Mouse (Mus musculus): ENCODE measurements around the gene Lrp5.
"Not testable (repeated sequence)": the region's sequence is repeated elsewhere in the genome, so short reads cannot be mapped to it uniquely, and the experiment has no call there.

Lrp5 gene

DNA sequence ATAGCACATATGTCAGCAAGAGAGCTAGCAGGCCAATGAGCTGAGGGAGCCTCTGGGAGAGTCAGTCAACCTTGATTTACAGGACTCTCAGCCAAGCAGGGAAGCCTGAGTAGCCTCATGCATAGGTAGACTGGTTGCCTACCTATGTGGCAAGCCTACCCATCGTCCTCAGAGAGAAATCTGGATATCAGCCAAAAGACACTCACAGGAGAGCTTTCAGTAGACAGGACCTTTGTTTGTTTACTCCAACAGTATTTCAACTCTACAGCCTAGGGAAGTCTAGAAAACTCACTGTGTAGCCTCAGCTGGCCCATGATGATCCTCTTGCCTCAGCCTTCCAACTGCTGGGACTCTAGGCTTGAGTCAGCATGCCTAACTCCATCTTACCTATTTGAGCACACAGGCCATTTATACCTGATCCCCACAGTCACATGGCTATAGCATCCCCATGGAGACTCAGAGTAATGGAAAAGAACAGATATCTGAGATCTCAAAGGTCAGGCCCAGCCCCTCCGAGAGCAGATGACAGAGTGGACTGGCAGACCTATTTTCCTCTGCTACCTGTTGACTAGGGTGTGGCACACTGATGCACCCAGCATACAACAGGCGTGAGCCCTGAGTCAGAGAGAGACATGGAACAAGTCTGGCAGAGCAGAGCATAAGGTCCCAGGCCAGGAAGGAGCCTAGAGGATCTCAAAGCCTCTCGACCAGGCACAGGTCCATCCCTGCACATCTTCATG, 73.7 kb downstream of the Lrp5 start:
- no peak for DNase-seq (ENCODE audit: inconsistent ontology term)

DNA sequence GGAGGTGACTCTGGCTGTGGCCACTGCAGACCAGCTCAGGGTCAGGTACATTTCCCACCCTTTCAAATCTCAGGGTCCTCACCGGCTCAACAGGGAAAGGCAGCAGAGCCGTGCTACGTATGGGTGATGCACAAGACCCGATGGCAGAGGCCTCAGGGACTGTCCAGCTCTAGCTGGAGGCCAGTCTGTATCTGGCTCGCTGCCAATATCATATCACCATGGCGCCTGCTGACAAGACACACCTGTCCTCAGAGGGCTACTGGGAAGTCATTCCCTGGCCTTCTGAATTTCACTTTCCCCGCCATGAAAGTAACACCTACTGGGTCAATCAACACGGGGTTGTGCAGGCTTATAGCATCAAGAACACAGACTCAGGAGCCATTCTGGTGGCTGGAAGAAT, 74.6 kb downstream of the Lrp5 start:
- no peak for DNase-seq (ENCODE audit: inconsistent ontology term)

DNA sequence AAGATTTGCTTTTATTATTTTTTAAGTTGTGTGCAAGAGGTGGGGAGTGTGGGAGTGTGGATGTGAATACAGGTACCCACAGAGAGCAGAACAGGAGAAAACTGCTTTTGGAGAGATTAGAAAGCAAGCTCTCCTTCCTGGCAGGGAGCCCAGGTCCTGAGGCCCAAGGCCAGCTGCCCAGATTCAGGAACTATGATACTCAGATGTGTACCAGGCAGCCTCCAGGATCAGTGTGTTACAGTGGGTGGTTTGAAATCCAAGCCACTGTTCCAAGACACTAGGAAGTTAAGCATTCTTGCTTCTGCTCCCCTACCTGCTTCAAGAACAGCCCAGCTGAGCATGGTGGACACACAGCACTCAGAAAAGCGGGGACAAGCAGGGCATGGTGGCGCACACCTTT, 75.5 kb downstream of the Lrp5 start:
- peak; percentile 40 for DNase-seq (ENCODE audit: inconsistent ontology term)

DNA sequence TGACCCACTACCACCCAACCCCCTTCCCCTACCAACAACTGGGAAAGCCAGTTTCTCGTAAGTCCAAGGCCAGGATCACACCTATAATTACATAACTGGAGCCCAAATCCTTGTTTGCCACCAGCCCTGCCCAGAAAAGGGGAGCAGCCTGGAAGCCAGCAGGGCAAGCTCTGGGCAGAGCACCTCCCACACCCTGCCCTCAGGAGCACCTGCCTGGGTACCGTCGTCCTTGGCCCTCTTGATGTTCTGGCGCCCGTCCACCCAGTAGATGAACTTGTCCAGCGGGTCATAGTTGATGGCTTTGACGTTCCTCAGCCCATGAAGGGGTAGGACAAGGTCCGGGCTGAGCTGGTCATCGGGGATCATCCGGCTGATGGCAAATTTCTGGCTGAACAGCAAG, 76.5 kb downstream of the Lrp5 start:
- no peak for DNase-seq (ENCODE audit: inconsistent ontology term)

DNA sequence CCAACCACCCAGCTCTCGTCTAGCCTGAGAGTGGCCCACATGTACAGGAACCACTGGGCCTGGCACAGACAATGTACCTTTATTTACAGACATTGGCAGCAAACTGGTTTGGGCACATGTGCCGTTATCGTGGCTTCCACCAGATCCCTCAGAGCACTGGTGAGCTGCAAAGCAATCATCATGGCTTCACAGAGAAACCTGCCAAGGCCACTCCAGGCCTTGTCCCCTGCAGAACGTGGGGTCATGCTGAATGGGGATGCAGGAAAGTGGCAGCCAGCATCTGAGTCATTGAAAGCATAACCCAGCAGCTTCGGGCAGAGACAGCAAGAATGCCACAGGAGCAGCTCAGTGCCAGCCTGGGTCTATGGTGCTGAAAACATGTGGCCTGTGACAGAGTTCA, 92.0 kb downstream of the Lrp5 start:
- DNase-seq (ENCODE audit: inconsistent ontology term): no peak

DNA sequence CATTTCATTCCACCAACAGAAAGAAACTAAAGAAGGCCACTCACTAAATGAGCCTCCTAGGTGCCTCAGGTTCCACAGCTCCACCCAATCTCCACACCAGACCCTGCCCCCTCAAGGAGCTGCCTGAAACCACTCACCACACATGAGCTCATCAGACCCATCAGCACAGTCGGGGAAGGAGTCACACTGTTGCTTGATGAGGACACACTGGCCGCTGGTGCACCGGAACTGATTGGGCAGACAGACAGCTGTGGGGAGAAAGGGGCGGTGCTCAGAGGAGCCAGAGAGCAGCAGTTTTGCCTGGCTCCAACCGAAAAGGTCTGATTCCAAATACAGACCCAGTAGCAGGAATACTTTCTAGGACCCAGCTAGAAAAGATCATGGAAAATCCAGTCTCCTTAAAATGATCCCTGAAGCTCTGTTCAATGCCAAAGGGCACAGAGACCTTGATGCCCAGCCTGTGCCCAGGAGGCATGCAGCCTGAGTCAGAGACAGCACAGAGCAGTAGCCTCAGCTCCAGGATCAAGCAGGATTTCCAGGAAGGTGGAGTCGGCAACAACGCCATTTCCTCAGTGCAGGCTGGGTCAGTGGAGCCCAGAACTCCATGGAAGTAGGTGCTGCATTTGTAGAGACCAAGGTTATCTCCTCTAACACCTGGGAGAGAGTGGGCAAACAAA, 92.8 kb downstream of the Lrp5 start:
- DNase-seq (ENCODE audit: inconsistent ontology term): no peak

DNA sequence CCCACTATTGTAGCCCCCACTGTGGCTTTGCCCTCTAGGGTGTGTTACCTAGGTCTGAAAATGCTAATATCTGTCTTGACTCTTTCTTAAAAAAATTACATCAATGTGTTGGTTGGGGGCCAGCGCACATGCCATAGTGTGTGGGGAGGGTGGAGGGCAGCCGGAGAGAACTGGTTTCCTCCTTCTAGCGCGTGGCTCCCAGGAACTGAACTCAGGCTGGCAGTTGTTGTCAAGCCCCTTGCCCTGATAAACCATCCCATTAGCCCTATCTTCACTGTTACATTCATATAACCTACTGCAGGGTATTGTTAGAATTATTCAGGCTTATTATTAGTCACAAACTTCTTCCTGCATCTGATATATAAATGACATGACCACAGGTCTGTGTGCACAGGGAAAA, 96.4 kb downstream of the Lrp5 start:
- DNase-seq (ENCODE audit: inconsistent ontology term): no peak

DNA sequence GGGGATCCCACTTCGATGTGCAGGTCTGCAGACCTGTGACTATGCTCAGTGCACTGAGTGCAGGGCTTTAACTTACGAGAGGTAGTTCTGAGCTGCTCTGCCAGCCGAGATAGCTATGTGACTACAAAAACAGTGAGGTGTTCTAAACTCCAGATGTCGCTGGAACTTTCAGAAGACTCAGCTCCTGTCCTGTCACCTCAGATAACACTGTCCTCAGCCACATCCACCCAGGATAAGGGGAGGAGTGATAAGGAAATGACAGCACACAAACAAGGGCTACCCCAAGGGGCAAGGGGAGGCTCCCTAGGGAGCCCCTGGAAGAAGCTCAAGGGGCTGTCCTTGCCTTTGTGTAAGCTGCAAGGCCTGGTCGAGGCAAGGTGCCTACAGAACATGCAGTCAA, 96.8 kb downstream of the Lrp5 start:
- DNase-seq (ENCODE audit: inconsistent ontology term): no peak

DNA sequence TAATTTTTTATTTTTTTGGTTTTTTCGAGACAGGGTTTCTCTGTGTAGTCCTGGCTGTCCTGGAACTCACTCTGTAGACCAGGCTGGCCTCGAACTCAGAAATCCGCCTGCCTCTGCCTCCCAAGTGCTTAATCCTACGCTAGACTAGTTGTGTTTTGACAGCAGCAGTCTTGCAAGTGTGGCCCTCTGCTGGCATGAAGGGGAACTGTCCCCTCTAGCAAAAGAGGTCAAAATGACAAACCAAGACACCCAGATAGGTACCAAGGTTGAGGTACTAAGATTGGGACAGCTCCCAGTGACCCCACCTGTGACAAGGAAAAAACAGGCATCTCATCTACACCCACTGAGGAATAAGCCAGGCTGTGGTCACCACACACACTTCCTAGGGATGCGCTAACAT, 98.6 kb downstream of the Lrp5 start:
- DNase-seq (ENCODE audit: inconsistent ontology term): not testable (repeated sequence)

DNA sequence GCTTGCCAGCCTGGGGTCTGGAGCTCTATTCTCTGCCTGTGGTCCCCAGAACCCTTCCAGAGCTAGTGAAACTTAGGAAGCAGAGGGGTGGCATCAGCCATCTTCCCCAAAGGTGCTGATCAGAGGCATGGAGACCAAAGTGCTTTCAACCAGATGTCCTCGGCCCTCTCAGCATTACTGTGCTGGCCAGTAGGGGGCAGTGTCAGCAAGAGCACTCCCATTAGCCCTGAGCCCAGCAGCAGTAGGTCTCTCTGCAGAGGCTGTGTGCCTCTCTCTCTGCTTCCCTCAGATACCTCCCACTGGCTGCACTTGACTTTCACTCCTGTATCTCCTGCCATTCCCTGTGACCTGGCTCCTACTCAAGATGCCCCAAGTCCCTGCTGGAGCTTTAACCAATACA, 99.8 kb downstream of the Lrp5 start:
- DNase-seq (ENCODE audit: inconsistent ontology term): no peak

DNA sequence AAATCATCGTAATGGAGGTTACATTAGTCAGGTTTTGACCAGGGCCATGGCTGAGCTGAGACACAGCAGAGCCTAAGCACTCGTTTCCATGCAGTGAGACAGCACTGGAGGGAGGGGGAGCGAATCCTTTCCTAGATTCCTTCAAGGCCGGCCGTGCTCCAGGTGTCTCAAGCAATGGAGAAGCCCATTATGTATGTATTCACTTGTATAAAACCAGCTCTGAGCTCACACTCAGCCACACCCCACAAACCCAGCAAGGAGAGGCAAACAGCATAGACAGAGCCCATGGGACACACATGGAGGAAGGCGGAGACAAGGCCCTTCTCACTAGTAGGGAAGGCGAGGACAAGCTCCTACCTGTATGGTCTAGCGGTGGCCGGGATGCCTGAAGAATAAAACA, 100.3 kb downstream of the Lrp5 start:
- no peak for DNase-seq (ENCODE audit: inconsistent ontology term)

DNA sequence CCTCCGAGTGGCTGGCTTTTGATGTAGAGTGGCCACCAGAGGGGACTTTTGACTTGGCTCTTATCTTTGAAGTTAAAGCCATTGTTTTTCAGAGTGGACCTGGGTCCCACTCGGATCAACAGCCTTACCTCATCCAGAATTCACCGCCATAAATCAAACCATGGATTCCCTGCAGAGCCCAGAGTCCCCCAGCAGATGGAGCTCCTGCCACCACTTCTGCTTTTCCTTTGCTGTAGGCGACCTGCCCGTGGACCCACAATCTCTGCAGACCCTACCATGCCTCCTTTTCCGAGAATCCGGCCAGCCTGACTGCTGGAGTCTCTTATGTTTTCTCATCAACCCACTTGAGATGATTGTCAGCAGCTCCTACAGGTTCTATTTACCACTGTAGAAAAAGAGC, 105.0 kb downstream of the Lrp5 start:
- DNase-seq (ENCODE audit: inconsistent ontology term): peak; percentile 23

DNA sequence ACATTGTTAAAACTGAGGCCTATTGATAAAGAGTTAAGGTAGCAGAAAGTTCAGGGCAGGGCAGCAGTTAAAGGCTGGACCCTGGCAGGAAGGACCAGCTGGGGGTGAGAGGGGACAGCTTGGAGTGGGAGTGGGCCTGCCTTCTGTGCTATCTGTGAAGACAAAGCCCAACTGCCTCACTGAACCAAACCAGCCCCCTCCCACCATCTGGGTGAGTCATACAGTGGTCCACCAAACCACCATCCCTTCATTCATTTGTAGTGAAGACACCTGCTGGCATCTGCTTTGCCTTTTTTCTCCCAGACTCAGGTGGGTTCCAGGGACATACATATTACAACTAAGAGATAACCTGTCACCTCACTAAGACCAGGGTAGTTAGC, 108.5 kb downstream of the Lrp5 start:
- DNase-seq (ENCODE audit: inconsistent ontology term): no peak

DNA sequence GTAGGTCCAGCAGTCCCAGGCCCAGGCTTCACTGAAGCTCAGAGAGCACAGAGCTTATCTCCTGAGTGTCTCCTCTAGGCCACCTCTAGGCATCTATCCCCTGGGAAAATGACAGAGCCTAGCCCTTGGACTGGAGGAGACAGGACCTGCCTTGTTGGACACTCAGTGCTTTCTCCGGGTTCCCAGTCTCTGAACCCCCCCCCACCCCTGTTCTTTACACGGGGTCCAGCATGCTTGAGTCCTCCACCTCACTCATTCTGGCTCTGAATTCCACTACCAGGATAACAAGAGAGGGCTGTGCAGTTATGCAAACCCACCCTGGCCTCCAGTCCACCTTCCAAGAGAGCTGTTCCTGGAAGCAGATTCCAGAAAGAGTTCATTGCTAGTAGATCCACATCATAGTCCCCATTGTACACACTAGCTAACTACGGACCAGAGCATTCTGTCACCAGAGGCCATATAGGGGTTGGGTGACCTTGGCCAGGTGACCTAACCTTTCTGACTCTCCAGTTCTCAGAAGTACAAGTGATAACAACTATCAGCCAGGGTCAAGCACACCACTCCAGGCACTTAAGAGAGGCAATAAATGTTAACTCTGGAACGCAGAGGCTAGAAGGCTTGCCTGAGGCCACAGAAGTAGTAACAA, 109.0 kb downstream of the Lrp5 start:
- no peak for DNase-seq (ENCODE audit: inconsistent ontology term)

DNA sequence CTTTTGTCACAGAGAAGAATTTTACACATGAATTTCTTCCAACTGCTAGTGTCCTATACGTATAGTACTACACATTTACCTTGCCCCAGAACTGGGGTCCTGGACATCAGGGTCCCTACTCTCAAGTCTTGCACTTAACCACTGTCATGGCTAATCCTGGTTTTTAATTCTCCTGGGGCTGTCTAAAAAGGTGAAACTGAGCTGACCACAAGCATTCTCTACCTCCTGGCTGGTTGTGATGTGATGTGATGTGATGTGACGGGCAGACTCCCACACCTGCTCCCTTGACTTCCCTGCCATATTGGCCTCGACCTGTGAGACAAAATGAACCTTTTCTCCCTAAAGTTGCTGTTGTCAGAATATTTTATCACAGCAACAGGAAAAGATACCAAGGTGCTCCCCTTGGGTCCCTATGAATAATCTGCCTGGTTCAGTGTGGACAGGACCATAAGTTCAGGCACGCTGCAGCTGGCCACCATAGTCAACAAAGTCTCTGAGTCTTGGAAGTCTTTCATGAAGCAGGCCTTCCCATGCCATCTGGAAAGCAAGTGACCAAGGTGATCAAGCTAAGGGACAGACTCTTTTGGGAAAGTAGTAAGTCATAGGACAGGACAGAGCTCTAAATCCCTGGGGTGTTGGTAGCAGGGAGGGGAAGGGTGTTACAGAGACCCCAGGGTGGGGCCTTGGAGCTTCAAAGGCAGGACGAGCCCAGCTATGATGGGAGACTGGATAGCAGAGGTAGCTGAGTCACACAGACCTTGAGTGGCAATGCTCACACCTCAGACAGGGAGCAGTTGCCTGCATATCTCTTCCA, 109.7 kb downstream of the Lrp5 start:
- no peak for DNase-seq (ENCODE audit: inconsistent ontology term)

DNA sequence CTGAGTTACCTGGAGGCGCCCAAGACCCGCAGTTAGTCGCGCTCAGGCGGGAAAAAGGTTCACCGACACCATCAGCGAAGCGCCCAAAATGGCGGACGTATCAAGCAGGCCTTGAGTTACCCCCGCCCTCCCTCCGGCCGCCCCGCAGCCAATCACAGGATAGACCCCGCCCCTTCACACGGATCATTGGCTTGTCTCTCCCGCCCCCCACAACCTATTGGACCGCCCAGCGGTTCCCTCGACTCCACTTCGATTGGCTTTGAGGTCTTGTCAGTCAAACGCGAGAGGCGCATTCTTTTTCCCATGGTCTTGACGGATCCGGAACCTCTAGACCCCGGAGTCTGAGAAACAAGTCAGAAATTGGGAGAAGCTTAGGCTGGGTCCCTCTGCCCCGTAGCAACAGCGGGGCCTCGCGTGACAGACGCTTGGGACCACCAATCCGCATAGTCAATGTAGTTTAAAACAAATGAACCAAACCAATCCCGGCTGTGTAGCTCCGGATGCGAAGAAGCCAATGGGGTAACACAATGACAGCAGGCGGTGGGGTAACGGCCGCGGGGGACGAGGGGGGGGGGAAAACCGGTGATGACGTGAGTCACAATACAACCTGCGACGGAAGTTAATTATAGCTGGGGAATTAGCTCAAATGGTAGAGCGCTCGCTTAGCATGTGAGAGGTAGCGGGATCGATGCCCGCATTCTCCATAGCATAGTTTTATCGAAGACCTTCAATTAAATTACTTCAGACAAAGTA, 110.6 kb downstream of the Lrp5 start, which contains the start of gene Ppp6r3:
Gene Ppp6r3 (minus strand): TSS at position 118 of the 753 bp plus-strand sequence.
- DNase-seq (ENCODE audit: inconsistent ontology term): peak; percentile 99

DNA sequence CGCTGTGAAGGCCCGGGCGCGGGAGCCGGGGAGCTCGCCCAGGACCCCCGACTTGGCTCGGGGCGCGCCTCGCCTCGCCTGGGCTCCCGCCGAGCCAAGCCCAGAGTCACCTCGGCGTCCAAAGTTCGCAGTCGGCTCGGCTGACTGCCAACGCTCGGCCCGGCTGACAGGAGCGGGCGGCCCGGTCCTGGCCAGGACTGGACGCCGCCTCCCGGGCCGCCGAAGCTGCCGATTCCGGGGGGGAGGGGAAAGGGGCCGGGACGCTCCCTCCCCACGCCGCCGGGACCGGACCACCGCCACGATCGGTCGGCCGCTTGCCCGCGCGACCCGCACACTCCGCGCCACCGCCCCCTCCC, 111.1 kb downstream of the Lrp5 start:
- DNase-seq (ENCODE audit: inconsistent ontology term): no peak

DNA sequence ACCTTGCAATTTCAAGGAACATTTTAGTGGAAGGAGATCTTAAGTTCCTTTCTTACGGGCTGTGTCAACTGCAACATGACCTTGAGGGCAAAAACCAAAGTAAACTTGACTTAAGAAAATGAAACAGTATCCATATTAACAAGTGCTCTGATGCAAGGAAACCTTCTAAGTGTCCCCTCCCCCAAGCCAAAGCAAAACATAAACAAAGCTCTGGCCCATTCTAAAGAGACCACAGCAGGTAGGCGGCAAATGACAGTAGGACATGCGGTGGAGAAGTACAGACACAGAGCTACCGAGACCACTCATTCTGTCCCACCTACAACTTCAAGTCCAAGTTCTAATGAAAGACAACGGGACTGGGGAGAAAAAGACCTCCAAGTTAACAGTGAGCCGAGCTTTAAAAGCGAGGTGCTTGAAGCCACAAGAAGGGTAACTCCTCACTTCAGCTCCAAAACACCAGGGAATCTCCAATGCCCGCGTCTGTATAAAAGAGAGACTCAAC, 111.7 kb downstream of the Lrp5 start:
- DNase-seq (ENCODE audit: inconsistent ontology term): no peak

DNA sequence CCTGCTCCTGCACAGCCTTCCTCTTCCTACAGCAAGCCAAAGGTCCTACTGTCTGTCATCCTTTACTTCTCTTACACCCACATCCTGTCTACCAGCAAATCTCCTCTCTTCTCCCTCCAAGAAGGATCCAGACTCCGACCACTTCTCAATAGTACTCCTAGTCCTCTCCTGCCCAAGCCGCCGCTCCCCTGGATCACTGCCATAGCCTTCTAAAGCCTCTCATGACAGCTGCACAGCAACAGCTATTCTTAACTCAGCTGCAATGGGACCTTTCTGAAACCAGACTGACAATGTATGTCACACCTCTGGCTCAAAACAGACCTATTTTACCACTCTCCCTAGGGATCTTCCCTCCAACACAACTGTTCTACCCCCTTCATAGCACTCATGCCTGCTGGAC, 122.1 kb downstream of the Lrp5 start:
- no peak for DNase-seq (ENCODE audit: inconsistent ontology term)

DNA sequence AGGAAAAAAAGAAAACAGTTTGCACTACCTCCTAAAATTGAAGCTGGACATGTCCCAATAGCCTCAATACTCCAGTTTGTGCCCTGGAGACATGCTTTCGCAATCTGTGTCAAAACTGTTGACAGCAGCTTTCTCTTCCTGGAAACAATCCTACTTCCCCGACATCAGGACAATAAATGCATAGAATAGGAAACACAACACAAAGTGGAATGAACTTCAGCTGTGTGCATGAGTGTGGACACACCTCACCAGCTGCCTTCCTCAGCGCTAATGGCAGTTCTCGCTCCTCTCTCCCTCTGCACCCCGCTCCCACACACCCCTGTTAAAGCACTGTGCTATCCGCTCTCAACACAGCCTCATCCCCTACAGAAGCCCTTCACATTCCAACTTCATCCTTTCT, 123.6 kb downstream of the Lrp5 start:
- no peak for DNase-seq (ENCODE audit: inconsistent ontology term)

DNA sequence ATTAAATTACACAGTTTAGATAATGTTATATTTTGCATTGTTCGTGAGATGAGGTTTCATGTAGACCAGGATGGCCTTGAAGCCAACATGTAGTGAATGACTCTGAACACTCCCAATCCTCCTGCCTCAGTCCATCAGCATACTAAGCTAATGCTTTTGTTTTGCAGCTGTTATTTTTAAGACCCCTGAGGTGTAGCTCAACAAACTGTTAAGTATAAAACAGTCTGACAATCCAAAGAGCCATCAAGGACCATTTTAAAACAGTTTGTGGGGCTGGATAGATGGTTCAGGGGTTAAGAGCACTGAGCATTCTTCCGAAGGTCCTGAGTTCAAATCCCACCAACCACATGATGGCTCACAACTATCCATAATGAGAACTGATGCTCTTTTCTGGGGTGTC, 124.1 kb downstream of the Lrp5 start:
- DNase-seq (ENCODE audit: inconsistent ontology term): no peak
